Mouse (Mus musculus): ENCODE results near the gene Aox2.

DNA sequence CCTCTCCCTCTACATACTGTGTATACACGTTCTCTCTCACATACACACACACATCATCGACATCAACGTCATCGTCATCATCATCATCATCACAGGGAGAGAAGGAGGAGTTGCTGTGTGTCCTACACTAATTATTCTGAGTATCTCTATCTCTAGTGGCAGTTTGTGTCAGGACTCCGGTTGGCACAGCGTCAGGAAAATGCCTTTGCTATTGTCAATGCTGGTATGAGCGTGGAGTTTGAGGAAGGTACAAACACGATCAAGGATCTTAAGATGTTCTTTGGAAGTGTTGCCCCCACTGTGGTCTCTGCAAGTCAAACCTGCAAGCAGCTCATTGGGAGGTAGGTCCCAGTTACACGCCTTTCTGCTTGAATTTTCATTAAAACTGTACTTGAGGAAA is 39.2 kb upstream of the Aox2 start:
- TF ChIP-seq MAFK (IDR thresholded peaks at IDR 0.05; ENCODE audit: insufficient read depth, low read depth, low read length) (no peak), ZC3H11A (IDR thresholded peaks at IDR 0.05; ENCODE audit: borderline replicate concordance, low read depth, low read length) (no peak), CHD2 (IDR thresholded peaks at IDR 0.05; ENCODE audit: low read depth, low read length) (no peak)
